Mouse (Mus musculus) forebrain, embryonic 14.5 days (tissue): ENCODE data around the gene Faf1. TPM values are rescaled to one million over a fixed set of nuclear protein-coding genes. Genes with fewer than 3 reads are reported as not detected.

Experiments
- ATAC-seq: fragments of 200-750 bp; cut with Nextera tagmentation; 2 replicates; pipeline ENCODE4 v1.8.0; 2017; ENCODE audit warnings: mild to moderate bottlenecking, moderate library complexity
- DNase-seq: peaks from one replicate; pipeline ENCODE4 v3.0.0-alpha.2; 2015; ENCODE audit warnings: low spot score
- H3K27ac ChIP-seq: fragments of 300-500 bp; sonication (generic); 2 replicates; pipeline ENCODE4 v1.5.1; 2014; ENCODE audit warnings: low read depth, mild to moderate bottlenecking, control low read depth, low read length, moderate library complexity
- H3K27me3 ChIP-seq: fragments of 300-500 bp; sonication (generic); replicated peaks from 2 replicates; pipeline ENCODE4 v1.6.1; 2014; ENCODE audit warnings: low read length, control low read depth, mixed read lengths; ENCODE audit not compliant: control insufficient read depth, insufficient read depth
- H3K36me3 ChIP-seq: fragments of 300-500 bp; sonication (generic); 2 replicates; pipeline ENCODE4 v1.6.1; 2014; ENCODE audit warnings: low read length, control low read depth; ENCODE audit not compliant: control insufficient read depth, insufficient read depth
- H3K4me1 ChIP-seq: fragments of 300-500 bp; sonication (generic); 2 replicates; pipeline ENCODE4 v1.6.1; 2014; ENCODE audit warnings: antibody characterized with exemption, low read length, control low read depth; ENCODE audit not compliant: control insufficient read depth, insufficient read depth
- H3K4me2 ChIP-seq: fragments of 300-500 bp; sonication (generic); 2 replicates; pipeline ENCODE4 v1.6.1; 2014; ENCODE audit warnings: mild to moderate bottlenecking, control low read depth, low read length
- H3K4me3 ChIP-seq: fragments of 300-500 bp; sonication (generic); 2 replicates; pipeline ENCODE4 v1.5.1; 2014; ENCODE audit warnings: low read depth, low read length, control low read depth
- H3K9ac ChIP-seq: fragments of 300-500 bp; sonication (generic); 2 replicates; pipeline ENCODE4 v1.6.1; 2014; ENCODE audit warnings: mild to moderate bottlenecking, low read length, control low read depth, moderate library complexity
- H3K9me3 ChIP-seq: fragments of 300-500 bp; sonication (generic); replicated peaks from 2 replicates; pipeline ENCODE4 v1.6.1; 2016; ENCODE audit warnings: low read length, control low read depth, mixed read lengths; ENCODE audit not compliant: control insufficient read depth
- WGBS: fragments of 180-500 bp; shearing (Covaris S2); extraction: QIAGEN DNeasy Blood & Tissue Kit; methylation state at CpG from one replicate; pipeline ENCODE4 v1.1.7; 2014; 5-methylcytosine and 5-hydroxymethylcytosine counted together
- polyA plus RNA-seq: library from polyadenylated mRNA; unstranded; fragments of >200 nt; fragmentation: Nextera tagmentation; extraction: Ambion mirVana; gene quantifications from 2 replicates; pipeline ENCODE4 v1.2.1, GENCODE M21; 2014

Faf1 gene
- 33.9 and 34.8 TPM in 2 replicates for polyA plus RNA-seq

- Histone ChIP-seq H3K9ac (peak within 1 kb of the TSS; percentile 87), H3K4me3 (peak within 1 kb of the TSS; percentile 83), H3K27me3 (no peaks in the 10 kb centered on the region), H3K4me2 (peak within 1 kb of the TSS; percentile 69), H3K27ac (peak within 1 kb of the TSS; percentile 95), H3K4me1 (peaks cover 3% of the 10 kb centered on the region; the same call in 1 of the 2 replicates), H3K9me3 (no peaks in the 10 kb centered on the region), H3K36me3 (no peaks in the 10 kb centered on the region)
- ATAC-seq (peak; percentile 98), DNase-seq (peak; percentile 98)
- under 1% methylated on average over 102 of the region's 107 CpGs for WGBS
These were observed at the start of gene Faf1 for GRCm38 (mm10) chr4:109676218-109677215. Gene Faf1, plus strand, starts transcription at chr4:109676588.

- Histone ChIP-seq H3K9me3 (no peaks in the 10 kb centered on the region), H3K27me3 (no peaks in the 10 kb centered on the region), H3K4me1 (no peaks in the 10 kb centered on the region), H3K9ac (no peak overlapping the region), H3K36me3 (no peaks in the 10 kb centered on the region), H3K4me2 (no peak overlapping the region), H3K27ac (no peak overlapping the region), H3K4me3 (no peak overlapping the region)
- whole genome bisulfite sequencing: 76% methylated on average over 2 of the region's 2 CpGs
- ATAC-seq (no peak), DNase-seq (no peak)
These were observed 46.2 kb upstream of the Faf1 start for GRCm38 (mm10) chr4:109630215-109630614.

- 86% methylated on average over 4 of the region's 4 CpGs for WGBS
- Histone ChIP-seq H3K27me3 (no peaks in the 10 kb centered on the region), H3K9ac (no peak overlapping the region), H3K27ac (no peak overlapping the region), H3K36me3 (no peaks in the 10 kb centered on the region), H3K4me3 (no peak overlapping the region), H3K4me1 (no peaks in the 10 kb centered on the region), H3K9me3 (no peaks in the 10 kb centered on the region), H3K4me2 (no peak overlapping the region)
- DNase-seq (no peak), ATAC-seq (no peak)
These were observed 45.4 kb upstream of the Faf1 start for GRCm38 (mm10) chr4:109631029-109631428.

- no peak overlapping the region for H3K4me2 ChIP-seq
- 92% methylated on average over 2 of the region's 2 CpGs for WGBS
- no peak for DNase-seq
These were observed 41.4 kb upstream of the Faf1 start for GRCm38 (mm10) chr4:109634971-109635370.

GRCm38 (mm10) chr4:109639356-109639755 is 37.0 kb upstream of the Faf1 start:
- 92% methylated on average over 9 of the region's 9 CpGs for WGBS
- DNase-seq (no peak), ATAC-seq (no peak)
- Histone ChIP-seq H3K9me3 (no peaks in the 10 kb centered on the region), H3K4me2 (no peak overlapping the region), H3K36me3 (no peaks in the 10 kb centered on the region), H3K27me3 (no peaks in the 10 kb centered on the region), H3K9ac (no peak overlapping the region), H3K4me1 (no peaks in the 10 kb centered on the region), H3K4me3 (no peak overlapping the region), H3K27ac (no peak overlapping the region)

More at GRCm38 (mm10) chr4:109634971-109635370, 41.4 kb upstream of the Faf1 start:
- no peak overlapping the region for H3K4me3 ChIP-seq
- H3K36me3 ChIP-seq: no peaks in the 10 kb centered on the region
- no peak for ATAC-seq
- no peak overlapping the region for H3K9ac ChIP-seq
- H3K9me3 ChIP-seq: no peaks in the 10 kb centered on the region
- no peaks in the 10 kb centered on the region for H3K27me3 ChIP-seq
- no peaks in the 10 kb centered on the region for H3K4me1 ChIP-seq
- no peak overlapping the region for H3K27ac ChIP-seq

GRCm38 (mm10) chr4:109640141-109640540 is 36.2 kb upstream of the Faf1 start:
- Histone ChIP-seq H3K36me3 (no peaks in the 10 kb centered on the region), H3K9ac (no peak overlapping the region), H3K27me3 (no peaks in the 10 kb centered on the region), H3K4me3 (no peak overlapping the region), H3K4me2 (no peak overlapping the region), H3K9me3 (no peaks in the 10 kb centered on the region), H3K27ac (no peak overlapping the region), H3K4me1 (no peaks in the 10 kb centered on the region)
- 94% methylated on average over 7 of the region's 7 CpGs for WGBS
- DNase-seq: no peak
- no peak for ATAC-seq

- Histone ChIP-seq H3K36me3 (no peaks in the 10 kb centered on the region), H3K4me1 (no peaks in the 10 kb centered on the region), H3K9me3 (no peaks in the 10 kb centered on the region), H3K4me2 (no peak overlapping the region), H3K4me3 (no peak overlapping the region), H3K9ac (no peak overlapping the region), H3K27me3 (no peaks in the 10 kb centered on the region), H3K27ac (no peak overlapping the region)
- ATAC-seq (no peak), DNase-seq (no peak)
- 78% methylated on average over 3 of the region's 3 CpGs for WGBS
These were observed 34.9 kb upstream of the Faf1 start for GRCm38 (mm10) chr4:109641451-109641850.

GRCm38 (mm10) chr4:109647281-109647680 is 29.1 kb upstream of the Faf1 start:
- Histone ChIP-seq H3K9ac (no peak overlapping the region), H3K27me3 (peaks cover 6% of the 10 kb centered on the region; the same call in 1 of the 2 replicates), H3K4me1 (no peaks in the 10 kb centered on the region), H3K4me2 (no peak overlapping the region), H3K36me3 (no peaks in the 10 kb centered on the region), H3K27ac (no peak overlapping the region), H3K4me3 (no peak overlapping the region), H3K9me3 (no peaks in the 10 kb centered on the region)
- 82% methylated on average over 4 of the region's 4 CpGs for WGBS
- DNase-seq (no peak), ATAC-seq (no peak)

GRCm38 (mm10) chr4:109649331-109649730 is 27.1 kb upstream of the Faf1 start:
- DNase-seq (no peak), ATAC-seq (no peak)
- Histone ChIP-seq H3K4me1 (no peaks in the 10 kb centered on the region), H3K27me3 (peaks cover 9% of the 10 kb centered on the region; the same call in 1 of the 2 replicates), H3K4me3 (no peak overlapping the region), H3K36me3 (no peaks in the 10 kb centered on the region), H3K9me3 (no peaks in the 10 kb centered on the region), H3K27ac (no peak overlapping the region), H3K9ac (no peak overlapping the region), H3K4me2 (no peak overlapping the region)
- 82% methylated on average over 5 of the region's 5 CpGs for WGBS
